Mouse (Mus musculus): ENCODE data around the gene Krt83. TPM values are rescaled to one million over a fixed set of nuclear protein-coding genes. Genes with fewer than 3 reads are reported as not detected.

The Krt83 gene
- polyA plus RNA-seq, 1 experiment from 2014 or later = not detected

DNA sequence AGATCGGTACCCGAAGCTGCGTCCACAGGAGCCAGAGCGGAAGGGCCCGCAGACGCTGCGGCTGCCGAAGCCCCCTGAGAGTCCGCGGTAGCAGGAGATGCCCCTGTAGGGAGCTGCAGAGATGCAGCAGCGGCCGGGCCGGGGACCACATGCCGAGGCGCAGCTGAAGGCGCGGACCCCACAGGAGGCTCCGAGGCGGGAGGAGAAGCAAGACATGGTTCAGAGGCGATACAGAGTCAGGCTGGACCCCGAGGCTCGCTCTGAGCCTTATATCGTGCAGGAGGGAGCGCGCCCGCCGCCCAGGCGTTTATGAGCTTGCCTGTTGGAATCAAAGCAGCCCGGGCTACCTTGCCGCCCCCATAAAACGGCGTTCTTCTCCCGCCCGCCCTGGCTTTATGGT, 52.8 kb downstream of the Krt83 start, which contains the start of gene Krt87:
Krt87 (minus strand) TSS at position 250 of the 400 bp plus-strand sequence.
- Histone ChIP-seq H3K9me3 (ENCODE audit: control insufficient read depth, low read length) (no peaks in the 10 kb centered on the region), H3K4me1 (replicated peaks; ENCODE audit: control insufficient read depth, insufficient read depth, low read length) (peaks cover 4% of the 10 kb centered on the region; the same call in 1 of the 2 replicates), H3K27ac (ENCODE audit: low read depth, low read length) (no peak within 1 kb of the TSS), H3K9ac (ENCODE audit: low read length) (peak within 1 kb of the TSS; percentile 39; the same call in 1 of the 2 replicates), H3K27me3 (ENCODE audit: control insufficient read depth, insufficient read depth, low read length) (peaks cover 11% of the 10 kb centered on the region), H3K4me2 (ENCODE audit: low read depth, low read length, severe bottlenecking) (peak within 1 kb of the TSS; percentile 58), H3K36me3 (ENCODE audit: control insufficient read depth, insufficient read depth, low read length) (no peaks in the 10 kb centered on the region), H3K4me3 (ENCODE audit: low read depth, low read length) (peak within 1 kb of the TSS; percentile 26)
- 6% methylated on average over 34 of the region's 34 CpGs for WGBS
- ATAC-seq (replicated peaks; ENCODE audit: low FRiP score) (no peak), DNase-seq (ENCODE audit: low spot score) (peak; percentile 61)

- peaks cover 11% of the 10 kb centered on the region for H3K27me3 ChIP-seq (ENCODE audit: control insufficient read depth, insufficient read depth, low read length)
- no peak overlapping the region for H3K4me3 ChIP-seq (ENCODE audit: low read depth, low read length)
- 95% methylated on average over 7 of the region's 7 CpGs for WGBS
- DNase-seq (ENCODE audit: low spot score) = no peak
- H3K4me1 ChIP-seq (replicated peaks; ENCODE audit: control insufficient read depth, insufficient read depth, low read length) = peaks cover 4% of the 10 kb centered on the region; the same call in 1 of the 2 replicates
- no peak for ATAC-seq (replicated peaks; ENCODE audit: low FRiP score)
- H3K4me2 ChIP-seq (ENCODE audit: low read depth, low read length, severe bottlenecking) = no peak overlapping the region
- no peaks in the 10 kb centered on the region for H3K9me3 ChIP-seq (ENCODE audit: control insufficient read depth, low read length)
- H3K36me3 ChIP-seq (ENCODE audit: control insufficient read depth, insufficient read depth, low read length) = no peaks in the 10 kb centered on the region
- no peak overlapping the region for H3K9ac ChIP-seq (ENCODE audit: low read length)
- H3K27ac ChIP-seq (ENCODE audit: low read depth, low read length) = no peak overlapping the region
These were observed 54.7 kb downstream of the Krt83 start for GRCm38 (mm10) chr15:101436611-101437010.

Other genes starting within 250 kb of the Krt83 start
- gene Nr4a1, start 237.2 kb downstream of the Krt83 start, polyA plus RNA-seq (2014; fragmentation: Nextera tagmentation; extraction: Ambion mirVana) = 2.6 and 2.7 TPM in 2 replicates
- gene Atg101, start 207.2 kb downstream of the Krt83 start, polyA plus RNA-seq (2014; fragmentation: Nextera tagmentation; extraction: Ambion mirVana) = 62.1 and 65.7 TPM in 2 replicates
- 0.21 and 0.71 TPM in 2 replicates for gene 6030408B16Rik, start 198.3 kb downstream of the Krt83 start, polyA plus RNA-seq (2014; fragmentation: Nextera tagmentation; extraction: Ambion mirVana)
- not detected in 2 replicates for gene Krt80, start 121.3 kb downstream of the Krt83 start, polyA plus RNA-seq (2014; fragmentation: Nextera tagmentation; extraction: Ambion mirVana)
- gene Krt7, start 80.5 kb downstream of the Krt83 start, polyA plus RNA-seq (2014; fragmentation: Nextera tagmentation; extraction: Ambion mirVana) = 6.8 and 9.3 TPM in 2 replicates
- 0.12 TPM in 1 of 2 replicates, not detected in the other for gene Krt87, start 52.7 kb downstream of the Krt83 start, polyA plus RNA-seq (2014; fragmentation: Nextera tagmentation; extraction: Ambion mirVana)
- not detected in 2 replicates for gene Krt88, start 43.8 kb downstream of the Krt83 start, polyA plus RNA-seq (2014; fragmentation: Nextera tagmentation; extraction: Ambion mirVana)
- gene Krt81, start 27.8 kb downstream of the Krt83 start, polyA plus RNA-seq (2014; fragmentation: Nextera tagmentation; extraction: Ambion mirVana) = not detected in 2 replicates
- gene Krt86, start 18.0 kb downstream of the Krt83 start, polyA plus RNA-seq (2014; fragmentation: Nextera tagmentation; extraction: Ambion mirVana) = not detected in 2 replicates
- not detected in 2 replicates for gene Gm49425, start 25.7 kb upstream of the Krt83 start, polyA plus RNA-seq (2014; fragmentation: Nextera tagmentation; extraction: Ambion mirVana)
- gene Krt84, start 41.3 kb upstream of the Krt83 start, polyA plus RNA-seq (2014; fragmentation: Nextera tagmentation; extraction: Ambion mirVana) = not detected in 2 replicates
- not detected in 2 replicates for gene Krt82, start 59.2 kb upstream of the Krt83 start, polyA plus RNA-seq (2014; fragmentation: Nextera tagmentation; extraction: Ambion mirVana)
- 0.21 and 0.41 TPM in 2 replicates for gene Krt90, start 71.4 kb upstream of the Krt83 start, polyA plus RNA-seq (2014; fragmentation: Nextera tagmentation; extraction: Ambion mirVana)
- gene Krt75, start 82.4 kb upstream of the Krt83 start, polyA plus RNA-seq (2014; fragmentation: Nextera tagmentation; extraction: Ambion mirVana) = not detected in 2 replicates
- not detected in 2 replicates for gene Gm5414, start 136.7 kb upstream of the Krt83 start, polyA plus RNA-seq (2014; fragmentation: Nextera tagmentation; extraction: Ambion mirVana)
- gene Gm5478, start 155.9 kb upstream of the Krt83 start, polyA plus RNA-seq (2014; fragmentation: Nextera tagmentation; extraction: Ambion mirVana) = not detected in 2 replicates
- not detected in 2 replicates for gene Krt6b, start 188.8 kb upstream of the Krt83 start, polyA plus RNA-seq (2014; fragmentation: Nextera tagmentation; extraction: Ambion mirVana)
- not detected in 2 replicates for gene Krt6a, start 202.8 kb upstream of the Krt83 start, polyA plus RNA-seq (2014; fragmentation: Nextera tagmentation; extraction: Ambion mirVana)
- 0.57 and 0.67 TPM in 2 replicates for gene Krt5, start 221.4 kb upstream of the Krt83 start, polyA plus RNA-seq (2014; fragmentation: Nextera tagmentation; extraction: Ambion mirVana)